Mouse (Mus musculus) G1E (cell line): ENCODE measurements around the gene Kidins220.

ENCODE experiments used
- CTCF ChIP-seq: IDR thresholded peaks from 2 replicates; pipeline ENCODE4 v1.5.1; 2012; ENCODE audit warnings: low read depth, low read length, inconsistent platforms, mixed read lengths
- TAL1 ChIP-seq: conservative IDR thresholded peaks from 2 replicates; pipeline ENCODE4 v1.6.1; 2012; ENCODE audit warnings: low read depth, low read length, inconsistent platforms, mixed read lengths

GRCm38 (mm10) chr12:24947065-24947464 lies 27.7 kb upstream of the Kidins220 start:
- TF ChIP-seq CTCF (no peak), TAL1 (no peak)
